8 mouse cellular contexts compared by ENCODE assay signal in the genomic region with DNA sequence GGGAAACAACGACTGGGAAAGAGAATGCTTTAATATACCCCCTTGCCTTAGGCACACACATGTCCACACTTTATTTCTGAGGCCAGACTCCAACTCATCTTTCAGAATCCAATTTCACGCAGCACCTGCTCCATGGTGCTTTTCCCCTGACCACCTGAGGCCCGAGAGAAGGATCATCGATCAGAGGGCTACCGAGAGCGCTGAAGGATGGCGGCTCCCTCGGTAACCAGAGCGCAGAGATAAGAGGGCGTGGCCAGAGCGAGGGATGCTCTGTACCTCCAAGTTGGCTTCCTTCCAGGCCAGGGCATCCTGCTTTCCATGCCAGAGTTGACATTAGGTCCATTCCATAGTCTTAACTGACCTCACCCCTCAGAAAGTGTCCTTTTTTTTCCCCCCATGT. TPM values are rescaled to one million over a fixed set of nuclear protein-coding genes. Genes with fewer than 3 reads are reported as not detected.
DNase-seq lines count a peak whose midpoint lies in the region; ATAC-seq lines count a peak whose summit lies in the region.

No protein-coding gene starts in this region.

- 2% methylated on average over 11 of the region's 11 CpGs for WGBS in heart, embryonic 13.5 days
- WGBS in hindbrain, embryonic 10.5 days, result under 1% methylated on average over 11 of the region's 11 CpGs
- under 1% methylated on average over 11 of the region's 11 CpGs for WGBS in midbrain, embryonic 11.5 days

- DNase-seq in heart, adult 8-10 months (ENCODE audit: low spot score), result no peak
- DNase-seq in brain, adult 2 months (ENCODE audit: low read depth, low spot score), result peak; percentile 16
- no peak for DNase-seq in hindbrain, embryonic 10.5 days (ENCODE audit: low spot score)
- DNase-seq in midbrain, embryonic 11.5 days (ENCODE audit: low spot score, missing footprints), result no peak
- DNase-seq in urinary bladder, adult 2 months (ENCODE audit: low spot score), result no peak
- no peak for DNase-seq in thymus, postnatal 25 days
- no peak for DNase-seq in left cerebral cortex, adult 11 months (ENCODE audit: low spot score)

- ATAC-seq in heart, embryonic 13.5 days (ENCODE audit: extremely low read depth, insufficient number of reproducible peaks, low FRiP score, low TSS enrichment), result no peak
- peak; percentile 57 for ATAC-seq in midbrain, embryonic 11.5 days (ENCODE audit: low FRiP score)

- H3K4me1 ChIP-seq in heart, embryonic 13.5 days, result peaks cover 44% of the 10 kb centered on the region
- peaks cover 52% of the 10 kb centered on the region for H3K4me1 ChIP-seq in hindbrain, embryonic 10.5 days (replicated peaks)
- H3K4me1 ChIP-seq in midbrain, embryonic 11.5 days (ENCODE audit: control insufficient read depth, insufficient read depth, low read length), result peaks cover 33% of the 10 kb centered on the region

- peaks cover 6% of the 10 kb centered on the region; the same call in 1 of the 2 replicates for H3K27me3 ChIP-seq in heart, embryonic 13.5 days (replicated peaks)
- peaks cover 19% of the 10 kb centered on the region for H3K27me3 ChIP-seq in hindbrain, embryonic 10.5 days (ENCODE audit: insufficient read depth, poor library complexity, severe bottlenecking)
- no peaks in the 10 kb centered on the region for H3K27me3 ChIP-seq in midbrain, embryonic 11.5 days (ENCODE audit: control insufficient read depth, insufficient read depth, low read length)

- no peaks in the 10 kb centered on the region for H3K36me3 ChIP-seq in heart, embryonic 13.5 days
- H3K36me3 ChIP-seq in hindbrain, embryonic 10.5 days, result peaks cover 8% of the 10 kb centered on the region; the same call in 1 of the 2 replicates
- H3K36me3 ChIP-seq in midbrain, embryonic 11.5 days (ENCODE audit: control insufficient read depth, insufficient read depth, low read length), result no peaks in the 10 kb centered on the region

- H3K9ac ChIP-seq in heart, embryonic 13.5 days, result peak overlapping the region; percentile 89
- H3K9ac ChIP-seq in midbrain, embryonic 11.5 days (ENCODE audit: low read length), result peak overlapping the region; percentile 98

- peak overlapping the region; percentile 72 for H3K4me3 ChIP-seq in heart, embryonic 13.5 days
- H3K4me3 ChIP-seq in hindbrain, embryonic 10.5 days, result peak overlapping the region; percentile 68
- peak overlapping the region; percentile 68 for H3K4me3 ChIP-seq in midbrain, embryonic 11.5 days (ENCODE audit: low read depth, low read length)

- H3K4me2 ChIP-seq in heart, embryonic 13.5 days, result peak overlapping the region; percentile 81
- H3K4me2 ChIP-seq in midbrain, embryonic 11.5 days, result peak overlapping the region; percentile 60

- H3K27ac ChIP-seq in heart, embryonic 13.5 days (replicated peaks), result peak overlapping the region; percentile 95
- H3K27ac ChIP-seq in hindbrain, embryonic 10.5 days, result peak overlapping the region; percentile 93
- H3K27ac ChIP-seq in midbrain, embryonic 11.5 days (ENCODE audit: low read depth, low read length), result peak overlapping the region; percentile 99

- H3K9me3 ChIP-seq in heart, embryonic 13.5 days, result no peaks in the 10 kb centered on the region
- no peaks in the 10 kb centered on the region for H3K9me3 ChIP-seq in hindbrain, embryonic 10.5 days
- H3K9me3 ChIP-seq in midbrain, embryonic 11.5 days (ENCODE audit: control insufficient read depth, low read length), result no peaks in the 10 kb centered on the region

RNA-seq across cellular contexts. Expression of a gene that starts 0.6 kb away (rescaled TPM):
- polyA plus RNA-seq in heart, embryonic 13.5 days (2015; fragmentation: Nextera tagmentation; extraction: Ambion mirVana), result 55.5 and 61.4 TPM in 2 replicates
- 1 to 10 TPM; 3.3 to 4.9 (median 4.3) TPM for total RNA-seq in heart, adult 8-10 months (2022)
- polyA plus RNA-seq in hindbrain, embryonic 10.5 days (2016; fragmentation: Nextera tagmentation; extraction: Ambion mirVana), result 159 and 169 TPM in 2 replicates
- polyA plus RNA-seq in midbrain, embryonic 11.5 days (2014; fragmentation: Nextera tagmentation; extraction: Ambion mirVana), result 107 and 115 TPM in 2 replicates
- 0.41 and 0.60 TPM in 2 replicates for polyA plus RNA-seq in urinary bladder, adult 2 months (2012; rRNA removed)

Comparison
In these comparisons a context has a peak if more than half of its experiments do, and no peak if none do; other contexts are left out.
1. RNA of a gene that starts 0.6 kb away (polyA plus RNA-seq): 159 to 169 TPM in hindbrain, embryonic 10.5 days, 107 to 115 TPM in midbrain, embryonic 11.5 days and 55.5 to 61.4 TPM in heart, embryonic 13.5 days; 0.41 to 0.60 TPM in urinary bladder, adult 2 months; every median in the first group is over 10 times any median in the second.
2. Peak in every context shown above with its lines, with median percentiles within 50 percentile points of each other: H3K27ac ChIP-seq and H3K4me3 ChIP-seq.